Mouse (Mus musculus) bone marrow macrophage, adult 2 months (primary cell): ENCODE data around the gene Gm47959.

Experiments
- CTCF ChIP-seq: IDR thresholded peaks from 2 replicates; pipeline ENCODE4 v1.5.1; 2012; ENCODE audit warnings: low read depth, mild to moderate bottlenecking, low read length, moderate library complexity
- POLR2A ChIP-seq: IDR thresholded peaks from 2 replicates; pipeline ENCODE4 v1.6.1; 2012; ENCODE audit warnings: mild to moderate bottlenecking, low read depth, low read length, borderline replicate concordance

DNA sequence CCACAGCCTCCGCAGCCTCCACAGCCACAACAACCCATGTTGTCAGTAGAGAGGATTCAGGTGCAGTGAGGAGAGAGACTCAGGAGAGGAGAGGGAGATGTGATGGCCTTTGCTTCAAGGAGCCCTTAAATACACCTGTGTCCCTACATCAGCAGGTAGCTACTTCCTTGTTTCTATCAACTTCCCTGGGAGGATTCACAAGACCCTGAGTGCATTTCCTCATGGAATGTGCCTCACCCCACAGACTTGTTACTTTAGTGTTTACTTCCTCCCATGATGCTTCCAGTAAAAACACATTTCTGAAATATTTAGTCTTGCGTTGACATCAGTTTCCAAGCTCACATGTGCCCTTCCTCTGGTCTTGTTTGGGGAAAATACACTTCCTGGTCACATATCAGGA lies 42.0 kb downstream of the Gm47959 start, which contains the start of gene Krtap28-10:
- TF ChIP-seq POLR2A (no peak), CTCF (no peak)
